Mouse (Mus musculus): ENCODE results near the gene Aldh1a1. TPM values are rescaled to one million over a fixed set of nuclear protein-coding genes. Genes with fewer than 3 reads are reported as not detected.

Gene Aldh1a1
- polyA plus RNA-seq (2014; fragmentation: Illumina TruSeq; extraction: RNeasy Lipid Tissue Mini Kit (QIAGEN cat#74804)) = 5,481 TPM

GRCm38 (mm10) chr19:20492491-20492890 lies at the start of gene Aldh1a1:
Gene Aldh1a1, plus strand, starts transcription at chr19:20492715.

Other genes with a start within 250 kb of the Aldh1a1 start
- gene Anxa1, start 101.8 kb upstream of the Aldh1a1 start, polyA plus RNA-seq (2014; fragmentation: Illumina TruSeq; extraction: RNeasy Lipid Tissue Mini Kit (QIAGEN cat#74804)) = 164 TPM
- 19.6 TPM for gene Aldh1a7, start 234.8 kb downstream of the Aldh1a1 start, polyA plus RNA-seq (2014; fragmentation: Illumina TruSeq; extraction: RNeasy Lipid Tissue Mini Kit (QIAGEN cat#74804))